Mouse (Mus musculus): ENCODE measurements around the gene Csf3.

DNA sequence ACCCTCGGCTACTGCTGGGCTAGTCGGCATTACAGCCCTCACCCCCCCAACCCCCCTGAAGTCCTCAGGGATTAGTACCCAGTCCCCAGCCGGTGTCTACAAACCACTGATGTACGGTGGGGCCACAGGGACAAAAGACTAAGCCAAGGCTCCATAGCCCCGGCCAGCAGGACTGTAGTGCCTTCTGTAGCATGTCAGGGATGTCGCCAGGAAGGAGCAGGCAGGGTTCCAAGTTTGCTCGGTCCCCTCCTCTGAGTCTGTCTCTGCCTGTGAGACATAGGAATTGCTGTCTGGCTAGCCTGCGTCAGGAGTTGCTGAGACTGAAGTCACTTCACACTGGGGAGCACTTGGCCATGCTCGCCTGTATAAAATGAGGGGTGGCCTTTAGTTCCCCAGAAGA lies 6.8 kb upstream of the Csf3 start:
- TF ChIP-seq CTCF (IDR thresholded peaks at IDR 0.05; ENCODE audit: low read depth, low read length): no peak
- TF ChIP-seq POLR2A (IDR thresholded peaks at IDR 0.05; ENCODE audit: borderline replicate concordance, low read depth, low read length): no peak
